Mouse (Mus musculus) liver, embryonic 13.5 days (tissue): ENCODE measurements around the gene Orc3. TPM values are rescaled to one million over a fixed set of nuclear protein-coding genes. Genes with fewer than 3 reads are reported as not detected.
A peak's percentile ranks its signal among the peaks of the same experiment; 100 is the strongest.

Experiments
- ATAC-seq: fragments of 200-750 bp; cut with Nextera tagmentation; 2 replicates; pipeline ENCODE4 v1.8.0; 2017; ENCODE audit warnings: low read depth, mild to moderate bottlenecking, moderate number of reproducible peaks, moderate library complexity
- DNase-seq: peaks from one replicate; pipeline ENCODE4 v3.0.0; 2022
- H3K27ac ChIP-seq: fragments of 300-500 bp; sonication (generic); 2 replicates; pipeline ENCODE4 v1.5.1; 2015; ENCODE audit warnings: moderate library complexity, mild to moderate bottlenecking, inconsistent platforms
- H3K27me3 ChIP-seq: fragments of 300-500 bp; sonication (generic); 2 replicates; pipeline ENCODE4 v1.6.1; 2015; ENCODE audit warnings: mild to moderate bottlenecking, inconsistent platforms
- H3K36me3 ChIP-seq: fragments of 300-500 bp; sonication (generic); 2 replicates; pipeline ENCODE4 v1.6.1; 2015; ENCODE audit warnings: mild to moderate bottlenecking, inconsistent platforms
- H3K4me1 ChIP-seq: fragments of 300-500 bp; sonication (generic); replicated peaks from 2 replicates; pipeline ENCODE4 v1.6.1; 2015; ENCODE audit warnings: inconsistent platforms
- H3K4me2 ChIP-seq: fragments of 300-500 bp; sonication (generic); 2 replicates; pipeline ENCODE4 v1.6.1; 2015; ENCODE audit warnings: inconsistent platforms, mild to moderate bottlenecking, moderate library complexity
- H3K4me3 ChIP-seq: fragments of 300-500 bp; sonication (generic); replicated peaks from 2 replicates; pipeline ENCODE4 v1.5.1; 2015; ENCODE audit warnings: mild to moderate bottlenecking, inconsistent platforms
- H3K9ac ChIP-seq: fragments of 300-500 bp; sonication (generic); 2 replicates; pipeline ENCODE4 v1.6.1; 2015; ENCODE audit warnings: mild to moderate bottlenecking, inconsistent platforms
- H3K9me3 ChIP-seq: fragments of 300-500 bp; sonication (generic); replicated peaks from 2 replicates; pipeline ENCODE4 v1.6.1; 2016; ENCODE audit warnings: inconsistent platforms
- WGBS: fragments of 180-500 bp; shearing (Covaris S2); methylation state at CpG from one replicate; pipeline ENCODE4 v1.1.7; 2015; ENCODE audit not compliant: insufficient replicate concordance; 5-methylcytosine and 5-hydroxymethylcytosine counted together
- polyA plus RNA-seq: library from polyadenylated mRNA; unstranded; fragments of >200 nt; fragmentation: Nextera tagmentation; extraction: Ambion mirVana; gene quantifications from 2 replicates; pipeline ENCODE4 v1.2.1, GENCODE M21; 2015

The Orc3 gene
- polyA plus RNA-seq, 1 experiment from 2014 or later = 55.8 TPM

- Histone ChIP-seq H3K36me3 (peaks cover 9% of the 10 kb centered on the region; the same call in 1 of the 2 replicates), H3K27me3 (no peaks in the 10 kb centered on the region), H3K4me1 (peaks cover 34% of the 10 kb centered on the region), H3K9ac (peak within 1 kb of the TSS; percentile 97), H3K4me3 (peak within 1 kb of the TSS; percentile 90), H3K9me3 (no peaks in the 10 kb centered on the region), H3K4me2 (peak within 1 kb of the TSS; percentile 81), H3K27ac (peak within 1 kb of the TSS; percentile 92)
- ATAC-seq (peak; percentile 70), DNase-seq (no peak)
- WGBS = under 1% methylated on average over 34 of the region's 53 CpGs
These were observed 64.0 kb downstream of the Orc3 start, which contains the start of gene Akirin2 for GRCm38 (mm10) chr4:34550748-34551097. Gene Akirin2 (plus strand): TSS chr4:34550937.

- Histone ChIP-seq H3K4me2 (peak overlapping the region; percentile 81), H3K4me1 (peaks cover 29% of the 10 kb centered on the region), H3K4me3 (peak overlapping the region; percentile 90), H3K36me3 (peaks cover 4% of the 10 kb centered on the region; the same call in 1 of the 2 replicates), H3K27me3 (no peaks in the 10 kb centered on the region), H3K9ac (peak overlapping the region; percentile 97), H3K9me3 (no peaks in the 10 kb centered on the region), H3K27ac (peak overlapping the region; percentile 92)
- peak; percentile 92 for DNase-seq
- WGBS = 2% methylated on average over 38 of the region's 38 CpGs
- peak; percentile 90 for ATAC-seq
These were observed 64.6 kb downstream of the Orc3 start for GRCm38 (mm10) chr4:34549981-34550747.

GRCm38 (mm10) chr4:34529941-34530340 is 84.8 kb downstream of the Orc3 start:
- H3K27ac ChIP-seq = no peak overlapping the region
- no peak overlapping the region for H3K4me2 ChIP-seq
- no peaks in the 10 kb centered on the region for H3K4me1 ChIP-seq
- WGBS = 75% methylated on average over 6 of the region's 6 CpGs
- H3K27me3 ChIP-seq = no peaks in the 10 kb centered on the region
- ATAC-seq (no peak), DNase-seq (no peak)
- no peaks in the 10 kb centered on the region for H3K36me3 ChIP-seq
- no peaks in the 10 kb centered on the region for H3K9me3 ChIP-seq
- no peak overlapping the region for H3K4me3 ChIP-seq
- H3K9ac ChIP-seq = no peak overlapping the region

GRCm38 (mm10) chr4:34529379-34529778 is 85.4 kb downstream of the Orc3 start:
- no peaks in the 10 kb centered on the region for H3K9me3 ChIP-seq
- no peak for DNase-seq

GRCm38 (mm10) chr4:34528430-34529100 is 86.2 kb downstream of the Orc3 start:
- Histone ChIP-seq H3K27ac (no peak overlapping the region), H3K36me3 (no peaks in the 10 kb centered on the region), H3K4me3 (no peak overlapping the region), H3K9ac (no peak overlapping the region), H3K4me1 (no peaks in the 10 kb centered on the region), H3K27me3 (no peaks in the 10 kb centered on the region), H3K9me3 (no peaks in the 10 kb centered on the region), H3K4me2 (no peak overlapping the region)
- DNase-seq = no peak
- WGBS = 59% methylated on average over 1 of the region's 1 CpGs
- no peak for ATAC-seq

More at GRCm38 (mm10) chr4:34529379-34529778, 85.4 kb downstream of the Orc3 start:
- Histone ChIP-seq H3K36me3 (no peaks in the 10 kb centered on the region), H3K4me2 (no peak overlapping the region), H3K4me1 (no peaks in the 10 kb centered on the region), H3K9ac (no peak overlapping the region), H3K27me3 (no peaks in the 10 kb centered on the region), H3K4me3 (no peak overlapping the region), H3K27ac (no peak overlapping the region)
- ATAC-seq = no peak
- 50% methylated on average over 4 of the region's 4 CpGs for WGBS

- Histone ChIP-seq H3K27ac (no peak overlapping the region), H3K36me3 (no peaks in the 10 kb centered on the region), H3K4me1 (no peaks in the 10 kb centered on the region), H3K9me3 (no peaks in the 10 kb centered on the region), H3K4me2 (no peak overlapping the region), H3K9ac (no peak overlapping the region), H3K4me3 (no peak overlapping the region), H3K27me3 (no peaks in the 10 kb centered on the region)
- 51% methylated on average over 3 of the region's 3 CpGs for WGBS
- DNase-seq (no peak), ATAC-seq (no peak)
These were observed 88.0 kb downstream of the Orc3 start for GRCm38 (mm10) chr4:34526771-34527170.

- ATAC-seq = no peak
- 81% methylated on average over 4 of the region's 4 CpGs for WGBS
- H3K4me2 ChIP-seq = no peak overlapping the region
These were observed 91.2 kb downstream of the Orc3 start for GRCm38 (mm10) chr4:34523586-34523985.

GRCm38 (mm10) chr4:34522846-34523245 is 91.9 kb downstream of the Orc3 start:
- no peak overlapping the region for H3K27ac ChIP-seq
- no peak overlapping the region for H3K4me2 ChIP-seq
- H3K36me3 ChIP-seq = no peaks in the 10 kb centered on the region
- H3K27me3 ChIP-seq = no peaks in the 10 kb centered on the region
- no peak overlapping the region for H3K9ac ChIP-seq
- DNase-seq = no peak
- 51% methylated on average over 3 of the region's 3 CpGs for WGBS
- no peak overlapping the region for H3K4me3 ChIP-seq
- no peaks in the 10 kb centered on the region for H3K4me1 ChIP-seq
- no peak for ATAC-seq
- H3K9me3 ChIP-seq = no peaks in the 10 kb centered on the region

More at GRCm38 (mm10) chr4:34523586-34523985, 91.2 kb downstream of the Orc3 start:
- no peak overlapping the region for H3K27ac ChIP-seq
- H3K4me3 ChIP-seq = no peak overlapping the region
- H3K9me3 ChIP-seq = no peaks in the 10 kb centered on the region
- no peak for DNase-seq
- no peaks in the 10 kb centered on the region for H3K36me3 ChIP-seq
- H3K4me1 ChIP-seq = no peaks in the 10 kb centered on the region
- no peaks in the 10 kb centered on the region for H3K27me3 ChIP-seq
- no peak overlapping the region for H3K9ac ChIP-seq

Other genes starting within 250 kb of the Orc3 start
- 24.0 and 26.2 TPM in 2 replicates for gene Akirin2, start 64.0 kb downstream of the Orc3 start, polyA plus RNA-seq
- 41.0 and 48.9 TPM in 2 replicates for gene Rars2, start within 50 bp of the Orc3 start, polyA plus RNA-seq
- gene Slc35a1, start 72.5 kb upstream of the Orc3 start, polyA plus RNA-seq = 20.4 and 20.7 TPM in 2 replicates
- gene Cfap206, start 115.3 kb upstream of the Orc3 start, polyA plus RNA-seq = not detected in 2 replicates
- gene Gm136, start 141.3 kb upstream of the Orc3 start, polyA plus RNA-seq = not detected in 2 replicates
- 29.9 and 30.0 TPM in 2 replicates for gene Smim8, start 163.5 kb upstream of the Orc3 start, polyA plus RNA-seq